Mouse (Mus musculus) T-helper 2 cell (primary cell): Measurements from ENCODE around the gene Pnpt1.

Experiments
- in situ Hi-C: fragments of 300-600 bp; cut with MboI, MseI; formaldehyde crosslinking; loops from one replicate; pipeline ENCODE4 v1.15.1; 2025; ENCODE audit warnings: high pct_unique_total_duplicates

Pnpt1 gene

DNA sequence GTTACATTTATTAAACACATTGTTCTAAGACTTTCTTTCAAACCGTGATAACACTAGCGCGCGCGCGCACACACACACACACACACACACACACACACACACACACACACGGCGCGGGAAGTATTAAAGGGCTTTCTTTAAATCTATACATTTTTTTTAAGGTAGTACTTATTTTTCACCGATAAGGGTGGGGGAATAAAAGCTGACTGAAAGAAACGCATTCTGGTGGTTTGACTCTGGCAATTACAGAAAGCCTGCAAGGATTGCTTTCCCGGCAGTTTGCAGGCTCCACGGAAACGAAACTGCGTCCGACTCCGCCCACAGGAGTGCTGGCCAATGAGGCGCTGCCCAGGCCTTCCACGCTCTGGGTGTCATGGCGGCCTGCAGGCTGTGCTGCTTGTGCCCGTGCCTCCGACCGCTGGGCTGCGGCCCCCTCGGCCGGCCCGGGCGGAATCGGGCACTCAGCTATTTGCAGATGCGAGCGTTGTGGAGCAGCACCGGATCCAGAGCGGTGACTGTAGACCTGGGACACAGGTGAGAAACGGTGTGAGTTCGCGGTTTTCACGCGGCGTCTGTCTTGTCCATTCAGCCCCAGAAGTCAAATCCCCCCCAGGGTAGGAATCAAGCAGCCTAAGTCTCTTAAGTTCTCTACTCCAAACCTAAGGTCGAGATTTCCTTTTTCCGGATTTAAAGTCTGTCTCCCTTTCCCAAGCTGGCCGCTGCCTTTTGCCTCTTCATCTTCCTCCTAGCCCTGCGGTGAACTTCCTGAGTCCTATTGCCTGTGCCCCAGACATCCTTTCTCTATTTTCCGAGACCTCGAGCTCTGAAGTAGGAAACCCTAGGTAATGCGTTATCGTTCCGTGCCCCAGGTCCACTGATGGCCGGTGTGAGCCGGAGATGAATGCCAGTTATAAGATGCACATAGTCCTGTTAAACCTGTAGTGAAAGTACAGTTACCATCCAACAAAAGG, at the start of gene Pnpt1:
Gene Pnpt1 (plus strand): TSS at position 360 of the 971 bp plus-strand sequence.
- in situ Hi-C loops: loop anchor here (5.0 to 25.0 kb wide), 2 partner anchors 107 to 407 kb away; partner anchors contain the start of genes Clhc1, Mtif2 and Rps27a

GRCm38 (mm10) chr11:29092403-29092802, 38.1 kb upstream of the Pnpt1 start:
- in situ Hi-C loops: no loop called here

DNA sequence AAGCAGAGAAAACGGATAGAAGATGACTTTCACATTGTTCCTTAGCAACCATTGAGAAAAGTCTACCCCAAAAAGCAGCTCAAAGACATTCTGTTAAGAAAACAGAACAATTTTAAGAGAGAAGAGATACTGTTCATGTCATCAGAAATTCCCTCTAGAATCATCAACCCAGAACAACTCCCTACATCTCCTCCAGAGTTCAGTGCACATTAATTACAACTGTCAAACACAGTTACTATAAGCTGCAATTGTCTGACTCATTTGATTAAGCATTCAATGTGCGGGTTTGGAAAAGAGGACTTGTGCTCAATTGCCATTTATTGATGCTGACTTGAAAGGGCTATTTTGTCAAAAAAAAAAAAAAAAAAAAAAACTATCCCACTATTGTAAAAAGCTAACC, 31.6 kb upstream of the Pnpt1 start:
- in situ Hi-C loops: no loop called here

GRCm38 (mm10) chr11:29129862-29130384, 621 bp upstream of the Pnpt1 start:
- in situ Hi-C loops: loop anchor here (5.0 to 25.0 kb wide), 2 partner anchors 107 to 407 kb away; partner anchors contain the start of genes Clhc1, Mtif2 and Rps27a

GRCm38 (mm10) chr11:29140671-29141070, 10.1 kb downstream of the Pnpt1 start:
- in situ Hi-C loops: loop anchor here (25.0 kb wide), 1 partner anchor 397 kb away; the partner anchor contains the start of genes Clhc1, Mtif2 and Rps27a

GRCm38 (mm10) chr11:29148901-29149300, 18.4 kb downstream of the Pnpt1 start:
- in situ Hi-C loops: loop anchor here (25.0 kb wide), 1 partner anchor 388 kb away; the partner anchor contains the start of genes Clhc1, Mtif2 and Rps27a

GRCm38 (mm10) chr11:29163569-29163968, 33.0 kb downstream of the Pnpt1 start:
- in situ Hi-C loops: no loop called here

GRCm38 (mm10) chr11:29171959-29172391, 41.4 kb downstream of the Pnpt1 start:
- in situ Hi-C loops: no loop called here

GRCm38 (mm10) chr11:29172563-29173124, 42.1 kb downstream of the Pnpt1 start, which contains the start of gene Ppp4r3b:
Gene Ppp4r3b (plus strand): TSS chr11:29172890.
- in situ Hi-C loops: no loop called here

GRCm38 (mm10) chr11:29173125-29173631, 42.6 kb downstream of the Pnpt1 start:
- in situ Hi-C loops: no loop called here

GRCm38 (mm10) chr11:29173706-29174436, 43.3 kb downstream of the Pnpt1 start:
- in situ Hi-C loops: no loop called here

DNA sequence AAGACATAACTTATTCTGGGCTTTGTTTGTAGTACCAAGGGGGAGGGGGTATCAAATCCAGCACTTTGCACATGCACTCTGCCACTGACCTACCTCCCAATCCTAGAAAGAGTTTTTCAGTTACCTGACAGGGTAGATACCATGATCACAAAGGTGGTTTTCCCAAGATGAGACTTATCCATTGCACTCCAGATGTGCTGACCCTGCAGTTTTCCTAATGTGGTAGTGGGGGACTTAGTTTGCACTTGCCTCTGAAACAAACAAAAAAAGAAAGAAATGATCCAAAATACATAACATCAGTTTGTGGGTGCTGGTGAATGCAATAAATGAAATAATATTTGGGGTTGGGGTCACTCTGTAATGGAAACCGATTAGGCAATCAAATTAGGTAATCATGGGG, 48.8 kb downstream of the Pnpt1 start:
- in situ Hi-C loops: no loop called here

- in situ Hi-C loops: no loop called here
Observed at GRCm38 (mm10) chr11:29180657-29181056, 50.1 kb downstream of the Pnpt1 start.

DNA sequence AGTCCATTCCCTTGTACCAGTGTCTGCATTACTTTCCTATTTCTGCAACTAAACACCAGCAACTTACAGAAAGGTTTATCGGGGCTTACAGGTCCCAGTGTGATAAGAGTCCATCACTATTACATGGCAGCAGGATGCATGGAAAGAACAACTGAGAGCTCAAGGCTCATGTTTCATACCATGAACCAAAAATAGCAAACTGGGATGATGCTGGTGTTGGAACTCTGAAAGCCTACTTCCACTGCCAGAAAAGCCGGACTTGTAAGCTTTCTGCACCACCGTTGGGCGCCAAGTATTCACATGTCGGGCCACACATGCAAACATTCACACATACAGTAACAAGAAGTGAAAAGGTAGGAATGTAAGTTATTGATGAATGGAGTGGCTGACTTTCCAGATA, 51.2 kb downstream of the Pnpt1 start:
- in situ Hi-C loops: no loop called here

- in situ Hi-C loops: no loop called here
Observed at GRCm38 (mm10) chr11:29188981-29189380, 58.4 kb downstream of the Pnpt1 start.

GRCm38 (mm10) chr11:29203653-29204052, 73.1 kb downstream of the Pnpt1 start:
- in situ Hi-C loops: no loop called here

- in situ Hi-C loops: no loop called here
Observed at GRCm38 (mm10) chr11:29209774-29210173, 79.2 kb downstream of the Pnpt1 start.
